Mouse (Mus musculus) CH12.LX (cell line): ENCODE data around the gene Creb3l1. TPM values are rescaled to one million over a fixed set of nuclear protein-coding genes. Genes with fewer than 3 reads are reported as not detected.
A peak's percentile ranks its signal among the peaks of the same experiment; 100 is the strongest.

ENCODE experiments used
- DNase-seq: peaks from one replicate; pipeline ENCODE4 v3.0.0-alpha.2; 2013; ENCODE audit errors: extremely low read depth
- H3K27ac ChIP-seq: 2 replicates; pipeline ENCODE4 v1.5.1; 2012; ENCODE audit warnings: low read depth, mild to moderate bottlenecking, control low read depth, moderate library complexity; ENCODE audit not compliant: insufficient read depth
- H3K27me3 ChIP-seq: replicated peaks from 2 replicates; pipeline ENCODE3; 2012; ENCODE audit warnings: inconsistent platforms
- H3K36me3 ChIP-seq, 2 experiments: replicated peaks in 1 of 2; 2 replicates each; pipeline versions ENCODE3 to v1.6.1; 2012; ENCODE audit warnings: inconsistent platforms in 1 of 2, low read length in 1 of 2, mild to moderate bottlenecking in 1 of 2, mixed read lengths in 1 of 2, moderate library complexity in 1 of 2; ENCODE audit not compliant: control insufficient read depth in 1 of 2, insufficient read depth in 1 of 2
- H3K4me1 ChIP-seq, 2 experiments: 2 replicates each; pipeline ENCODE4 v1.6.1; 2012; ENCODE audit warnings: inconsistent platforms in 1 of 2, moderate library complexity in 1 of 2; ENCODE audit not compliant: insufficient read depth in 2 of 2, control insufficient read depth in 1 of 2
- H3K4me2 ChIP-seq: 2 replicates; pipeline ENCODE4 v1.6.1; 2012; ENCODE audit warnings: low read depth, mild to moderate bottlenecking, control low read depth; ENCODE audit not compliant: poor library complexity, insufficient read depth, severe bottlenecking
- H3K4me3 ChIP-seq, 3 experiments: fragments of 150-350 bp in 1 of 3; sonication (generic) in 1 of 3; replicated peaks in 1 of 3; 2 replicates each; pipeline versions ENCODE3 to v1.5.1; 2011 to 2012; ENCODE audit warnings: low read depth in 2 of 3, low read length in 2 of 3, mild to moderate bottlenecking in 2 of 3, moderate library complexity in 2 of 3, control low read depth in 1 of 3, improper control_type of control experiment in 1 of 3, inconsistent platforms in 1 of 3, mixed read lengths in 1 of 3; ENCODE audit not compliant: poor library complexity in 1 of 3
- H3K79me2 ChIP-seq: replicated peaks from 2 replicates; pipeline ENCODE4 v1.6.1; 2012; ENCODE audit warnings: mild to moderate bottlenecking, moderate library complexity; ENCODE audit not compliant: control insufficient read depth, poor library complexity, insufficient read depth, severe bottlenecking; ENCODE audit errors: extremely low read depth
- H3K9ac ChIP-seq: 2 replicates; pipeline ENCODE4 v1.6.1; 2012; ENCODE audit warnings: low read depth, mild to moderate bottlenecking, control low read depth, moderate library complexity; ENCODE audit not compliant: insufficient read depth
- H3K9me3 ChIP-seq: replicated peaks from 2 replicates; pipeline ENCODE3; 2012; ENCODE audit warnings: low read length, inconsistent platforms, mixed read lengths
- CHD2 ChIP-seq: IDR thresholded peaks from 2 replicates; pipeline ENCODE4 v1.6.1; 2011; ENCODE audit warnings: low read length, improper control_type of control experiment
- ELF1 ChIP-seq: IDR thresholded peaks from 2 replicates; pipeline ENCODE4 v1.6.1; 2014; ENCODE audit warnings: low read depth, mild to moderate bottlenecking, inconsistent platforms, low read length, improper control_type of control experiment
- ETS1 ChIP-seq: conservative IDR thresholded peaks from 2 replicates; pipeline ENCODE4 v1.6.1; 2012; ENCODE audit warnings: low read depth, mild to moderate bottlenecking, inconsistent platforms, low read length, improper control_type of control experiment, moderate library complexity
- HCFC1 ChIP-seq: IDR thresholded peaks from 2 replicates; pipeline ENCODE4 v1.6.1; 2012; ENCODE audit warnings: low read depth, mild to moderate bottlenecking, inconsistent platforms, low read length, improper control_type of control experiment
- IRF4 ChIP-seq: IDR thresholded peaks from 2 replicates; pipeline ENCODE4 v1.6.1; 2014; ENCODE audit warnings: low read depth, mild to moderate bottlenecking, inconsistent platforms, low read length, improper control_type of control experiment
- JUND ChIP-seq: conservative IDR thresholded peaks from 2 replicates; pipeline ENCODE4 v1.6.1; 2011; ENCODE audit warnings: low read depth, low read length, improper control_type of control experiment
- MAZ ChIP-seq: IDR thresholded peaks from 2 replicates; pipeline ENCODE4 v1.6.1; 2012; ENCODE audit warnings: low read depth, mild to moderate bottlenecking, inconsistent platforms, low read length, improper control_type of control experiment, moderate library complexity
- MEF2A ChIP-seq: IDR thresholded peaks from 2 replicates; pipeline ENCODE4 v1.6.1; 2014; ENCODE audit warnings: low read depth, mild to moderate bottlenecking, inconsistent platforms, low read length, improper control_type of control experiment, borderline replicate concordance
- NELFE ChIP-seq: IDR thresholded peaks from 2 replicates; pipeline ENCODE4 v1.6.1; 2011; ENCODE audit warnings: low read depth, low read length, improper control_type of control experiment
- NRF1 ChIP-seq: IDR thresholded peaks from 2 replicates; pipeline ENCODE4 v1.6.1; 2014; ENCODE audit warnings: low read depth, mild to moderate bottlenecking, inconsistent platforms, low read length, improper control_type of control experiment, moderate library complexity
- RAD21 ChIP-seq: IDR thresholded peaks from 2 replicates; pipeline ENCODE4 v1.6.1; 2011; ENCODE audit warnings: low read depth, mild to moderate bottlenecking, low read length, improper control_type of control experiment, moderate library complexity
- SIN3A ChIP-seq: IDR thresholded peaks from 2 replicates; pipeline ENCODE4 v1.6.1; 2012; ENCODE audit warnings: low read length, improper control_type of control experiment, inconsistent platforms
- TBP ChIP-seq: conservative IDR thresholded peaks from 2 replicates; pipeline ENCODE4 v1.6.1; 2011; ENCODE audit warnings: low read depth, low read length, improper control_type of control experiment
- USF1 ChIP-seq: IDR thresholded peaks from 2 replicates; pipeline ENCODE4 v1.6.1; 2014; ENCODE audit warnings: low read depth, mild to moderate bottlenecking, inconsistent platforms, low read length, improper control_type of control experiment
- ZKSCAN1 ChIP-seq: IDR thresholded peaks from 2 replicates; pipeline ENCODE4 v1.6.1; 2012; ENCODE audit warnings: low read depth, inconsistent platforms, low read length, improper control_type of control experiment, borderline replicate concordance
- ZMIZ1 ChIP-seq: IDR thresholded peaks from 2 replicates; pipeline ENCODE4 v1.6.1; 2012; ENCODE audit warnings: low read depth, mild to moderate bottlenecking, inconsistent platforms, low read length, improper control_type of control experiment
- dilution Hi-C: fragments of 300-500 bp; cut with MboI; formaldehyde crosslinking; loops from 2 replicates; pipeline ENCODE4 v1.14.3; 2020; ENCODE audit warnings: low sequenced_read_pairs; ENCODE audit not compliant: extremely low pct_unique_long_range_greater_than_20kb, extremely low pct_ligation_motif_present
- in situ Hi-C: fragments of 300-500 bp; cut with MboI; formaldehyde crosslinking; loops from 3 replicates; pipeline ENCODE4 v1.14.3; 2019; ENCODE audit warnings: low sequenced_read_pairs, low pct_ligation_motif_present, low pct_unique_long_range_greater_than_20kb, mixed read lengths
- polyA plus RNA-seq: library from polyadenylated mRNA; unstranded; fragments of >175 nt; gene quantifications from 2 replicates; pipeline ENCODE4 v1.2.1, GENCODE M21; 2012; ENCODE audit warnings: low read depth; ENCODE audit not compliant: insufficient read length
- total RNA-seq, 2 experiments: library from RNA; depleted of rRNA; stranded (reverse); fragments of 300-350 nt in 1 of 2; fragments of >200 nt in 1 of 2; gene quantifications; 2 replicates each; pipeline ENCODE4 v1.2.3; 2012 to 2014

The Creb3l1 gene
- total and polyA plus RNA-seq, 3 experiments: 0.08 to 2.0 (median 0.59) TPM

GRCm38 (mm10) chr2:91950275-91951085 is 73.8 kb downstream of the Creb3l1 start:
- Histone ChIP-seq H3K4me2 (peak overlapping the region; percentile 81), H3K27me3 (no peaks in the 10 kb centered on the region), H3K79me2 (peaks cover 16% of the 10 kb centered on the region), H3K27ac (peak overlapping the region; percentile 73), H3K9me3 (no peaks in the 10 kb centered on the region), H3K36me3 (peaks cover 3 to 41% of the 10 kb centered on the region in 2 experiments), H3K4me1 (peaks cover 28 to 73% of the 10 kb centered on the region in 2 experiments), H3K4me3 (peak overlapping the region; percentile 49 to 63 (median 56)), H3K9ac (peak overlapping the region; percentile 49)
- TF ChIP-seq ELF1: peak; percentile 46; the same call in 1 of the 2 replicates
- TF ChIP-seq MAZ: 0 out of 2 replicates have a peak, but pooled peaks have one; percentile 59
- TF ChIP-seq IRF4: peak; percentile 16; the same call in 1 of the 2 replicates
- TF ChIP-seq TBP: no peak
- peak; percentile 66 for TF ChIP-seq CHD2
- DNase-seq: peak; percentile 82
- in situ Hi-C loops (no loop called here), dilution Hi-C loops (no loop called here)

- no peak for DNase-seq
- H3K9ac ChIP-seq: peak overlapping the region; percentile 27
- peaks cover 16% of the 10 kb centered on the region for H3K79me2 ChIP-seq
- H3K4me3 ChIP-seq: peak overlapping the region; percentile 49 to 63 (median 56)
- H3K9me3 ChIP-seq: no peaks in the 10 kb centered on the region
- H3K4me2 ChIP-seq: peak overlapping the region; percentile 81
- no peaks in the 10 kb centered on the region for H3K27me3 ChIP-seq
- TF ChIP-seq NRF1 (no peak), ETS1 (no peak), USF1 (no peak), HCFC1 (no peak), SIN3A (no peak), CHD2 (no peak), ZMIZ1 (no peak), JUND (no peak), NELFE (no peak), ZKSCAN1 (no peak), MAZ (no peak), RAD21 (no peak), MEF2A (no peak)
- 0 out of 2 replicates have a peak overlapping the region, but pooled peaks have one; percentile 6 for H3K27ac ChIP-seq
- H3K4me1 ChIP-seq: peaks cover 28 to 76% of the 10 kb centered on the region in 2 experiments
- dilution Hi-C loops (no loop called here), in situ Hi-C loops (no loop called here)
- peaks cover 8 to 41% of the 10 kb centered on the region in 2 experiments for H3K36me3 ChIP-seq
Observed at GRCm38 (mm10) chr2:91949411-91950274, 74.7 kb downstream of the Creb3l1 start.
